Mouse (Mus musculus): ENCODE data around the gene Ola1.

DNA sequence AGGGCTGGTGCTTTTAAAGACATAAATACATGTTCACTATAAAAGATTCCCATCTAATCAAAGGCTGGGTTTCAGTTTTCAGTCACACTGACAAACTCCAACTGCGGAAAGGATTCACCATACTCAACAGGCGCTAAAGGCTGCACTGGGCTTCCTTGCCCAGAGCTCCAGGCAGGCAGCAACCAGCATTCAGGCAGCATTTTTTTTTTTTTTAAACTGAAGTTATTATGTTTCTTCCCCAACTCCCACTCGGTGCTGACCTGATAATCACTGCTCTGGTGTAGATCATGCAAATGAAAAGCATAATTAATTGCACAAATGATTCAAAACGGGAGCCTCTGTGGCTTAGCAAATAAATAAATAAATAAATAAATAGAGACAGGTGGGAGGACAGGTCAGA is 49.1 kb upstream of the Ola1 start:
- TF ChIP-seq CTCF (IDR thresholded peaks at IDR 0.05; ENCODE audit: borderline replicate concordance, extremely low read depth, insufficient read depth, insufficient read length) (no peak), POLR2A (IDR thresholded peaks at IDR 0.05; ENCODE audit: borderline replicate concordance, extremely low read depth, insufficient read depth, insufficient read length, poor library complexity, severe bottlenecking) (no peak)

Measured in brain, embryonic 14.5 days (tissue).